ENCODE assay signal across 8 mouse cellular contexts in the genomic region with DNA sequence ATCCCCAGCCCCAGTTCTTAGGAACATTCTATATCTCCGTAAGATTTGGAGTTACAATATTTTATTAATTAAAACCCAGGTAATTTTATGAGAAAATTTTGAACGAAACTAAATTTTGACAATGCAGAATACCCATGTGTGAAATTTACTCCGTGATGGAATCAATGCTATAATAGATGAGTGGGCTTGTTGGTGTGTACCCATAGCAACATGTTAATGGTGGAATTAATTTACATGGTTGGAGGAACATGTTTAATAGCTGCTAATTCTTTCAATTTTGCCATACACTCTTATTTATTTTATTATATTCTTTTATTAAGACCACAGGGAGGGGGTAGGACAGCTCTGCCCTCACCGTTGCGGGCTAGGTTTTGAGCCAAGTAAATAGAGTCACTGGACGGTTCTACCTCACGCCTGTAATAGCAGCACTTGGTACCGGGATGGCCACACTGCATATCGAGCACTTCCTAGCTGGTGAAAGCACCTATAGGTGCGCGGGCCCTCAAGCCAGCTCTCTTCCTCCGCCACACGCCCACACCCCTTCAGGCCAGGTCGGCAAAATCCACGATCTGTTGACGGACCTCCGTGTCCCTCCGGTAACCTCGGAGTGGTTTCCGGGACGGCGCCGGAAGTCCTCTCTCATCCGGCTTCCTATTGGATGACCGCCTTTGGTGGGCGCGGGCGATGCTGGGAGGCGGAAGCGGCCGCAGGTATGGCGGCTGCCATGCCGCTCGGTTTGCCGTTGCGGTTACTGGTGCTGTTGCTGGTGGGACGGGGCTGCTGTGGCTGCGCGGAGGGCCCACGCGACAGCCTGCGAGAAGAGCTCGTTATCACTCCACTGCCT. TPM values are rescaled to one million over a fixed set of nuclear protein-coding genes. Genes with fewer than 3 reads are reported as not detected.
A peak's percentile ranks its signal among the peaks of the same experiment; 100 is the strongest.
DNase-seq lines count a peak whose midpoint lies in the region; ATAC-seq lines count a peak whose summit lies in the region.

Gene Pigt (plus strand): TSS at position 674 of the 844 bp plus-strand sequence.

- H3K9ac ChIP-seq in heart, embryonic 14.5 days (ENCODE audit: low read length), result peak within 1 kb of the TSS; percentile 80
- H3K9ac ChIP-seq in liver, embryonic 13.5 days, result peak within 1 kb of the TSS; percentile 80
- H3K9ac ChIP-seq in stomach, embryonic 14.5 days (replicated peaks; ENCODE audit: low read depth, low read length), result peak within 1 kb of the TSS; percentile 52

- peak within 1 kb of the TSS; percentile 86 for H3K27ac ChIP-seq in forebrain, embryonic 10.5 days
- H3K27ac ChIP-seq in heart, embryonic 14.5 days (replicated peaks in 1 of 2; ENCODE audit: control insufficient read depth in 1 of 2, insufficient read depth in 1 of 2, low read depth in 2 of 2, low read length in 2 of 2), result peak within 1 kb of the TSS; percentile 59 to 63; a peak in 2 of 4 replicates
- H3K27ac ChIP-seq in liver, embryonic 13.5 days, result no peak within 1 kb of the TSS; the same call in 1 of the 2 replicates
- no peak within 1 kb of the TSS for H3K27ac ChIP-seq in stomach, embryonic 14.5 days (ENCODE audit: low read length)

- peaks cover 28% of the 10 kb centered on the region for H3K36me3 ChIP-seq in forebrain, embryonic 10.5 days (replicated peaks)
- H3K36me3 ChIP-seq in heart, embryonic 14.5 days (ENCODE audit: control insufficient read depth, insufficient read depth, low read length), result peaks cover 26% of the 10 kb centered on the region
- peaks cover 26% of the 10 kb centered on the region for H3K36me3 ChIP-seq in liver, embryonic 13.5 days
- H3K36me3 ChIP-seq in stomach, embryonic 14.5 days (ENCODE audit: control insufficient read depth, insufficient read depth, low read length), result peaks cover 17% of the 10 kb centered on the region

- no peaks in the 10 kb centered on the region for H3K9me3 ChIP-seq in forebrain, embryonic 10.5 days
- no peaks in the 10 kb centered on the region for H3K9me3 ChIP-seq in heart, embryonic 14.5 days (ENCODE audit: control insufficient read depth, low read length)
- no peaks in the 10 kb centered on the region for H3K9me3 ChIP-seq in liver, embryonic 13.5 days (replicated peaks)
- H3K9me3 ChIP-seq in stomach, embryonic 14.5 days (ENCODE audit: control insufficient read depth, low read depth, low read length), result no peaks in the 10 kb centered on the region

- 4% methylated on average over 43 of the region's 43 CpGs for WGBS in forebrain, embryonic 10.5 days
- 4% methylated on average over 43 of the region's 43 CpGs for WGBS in heart, embryonic 14.5 days
- WGBS in liver, embryonic 13.5 days (ENCODE audit: insufficient replicate concordance), result 4% methylated on average over 43 of the region's 43 CpGs
- WGBS in stomach, embryonic 14.5 days, result 4% methylated on average over 43 of the region's 43 CpGs

- H3K4me2 ChIP-seq in heart, embryonic 14.5 days (ENCODE audit: low read length), result peak within 1 kb of the TSS; percentile 96
- peak within 1 kb of the TSS; percentile 93 for H3K4me2 ChIP-seq in liver, embryonic 13.5 days
- H3K4me2 ChIP-seq in stomach, embryonic 14.5 days (replicated peaks; ENCODE audit: low read depth, low read length), result peak within 1 kb of the TSS; percentile 99

- peak; percentile 76 to 78 for DNase-seq in CD8-positive naive resting alpha-beta T cell, adult 2 months (ENCODE audit: low read depth in 2 of 2, low spot score in 2 of 2)
- DNase-seq in c-Kit-negative CD71-positive TER-119-positive erythroid progenitor cells, embryonic 14.5 days (ENCODE audit: low read depth, low spot score), result peak; percentile 68
- peak; percentile 88 for DNase-seq in forebrain, embryonic 10.5 days (ENCODE audit: extremely low spot score, low spot score)
- peak; percentile 90 for DNase-seq in kidney, postnatal 14 days
- peak; percentile 78 for DNase-seq in liver, embryonic 13.5 days
- DNase-seq in natural killer cell, adult 2 months (ENCODE audit: low spot score in 2 of 2), result peak; percentile 81

- ATAC-seq in heart, embryonic 14.5 days (ENCODE audit: insufficient number of reproducible peaks, insufficient read depth, low FRiP score, low read depth), result peak; percentile 83
- peak; percentile 95 for ATAC-seq in liver, embryonic 13.5 days (ENCODE audit: low read depth)
- peak; percentile 88 for ATAC-seq in stomach, embryonic 14.5 days (ENCODE audit: insufficient number of reproducible peaks, insufficient read depth, low FRiP score, low read depth)

- H3K27me3 ChIP-seq in forebrain, embryonic 10.5 days (ENCODE audit: poor library complexity, severe bottlenecking), result no peaks in the 10 kb centered on the region
- no peaks in the 10 kb centered on the region for H3K27me3 ChIP-seq in heart, embryonic 14.5 days (ENCODE audit: control insufficient read depth, insufficient read depth, low read length)
- no peaks in the 10 kb centered on the region for H3K27me3 ChIP-seq in liver, embryonic 13.5 days
- no peaks in the 10 kb centered on the region for H3K27me3 ChIP-seq in stomach, embryonic 14.5 days (ENCODE audit: control insufficient read depth, insufficient read depth, low read length)

- H3K4me3 ChIP-seq in forebrain, embryonic 10.5 days, result peak within 1 kb of the TSS; percentile 77
- peak within 1 kb of the TSS; percentile 82 to 83 for H3K4me3 ChIP-seq in heart, embryonic 14.5 days (ENCODE audit: control insufficient read depth in 1 of 2, insufficient read depth in 1 of 2, low read depth in 1 of 2, low read length in 2 of 2)
- H3K4me3 ChIP-seq in liver, embryonic 13.5 days (replicated peaks), result peak within 1 kb of the TSS; percentile 89
- H3K4me3 ChIP-seq in stomach, embryonic 14.5 days (ENCODE audit: low read depth, low read length), result peak within 1 kb of the TSS; percentile 89

- H3K4me1 ChIP-seq in forebrain, embryonic 10.5 days, result peaks cover 20% of the 10 kb centered on the region
- H3K4me1 ChIP-seq in heart, embryonic 14.5 days (ENCODE audit: control insufficient read depth in 2 of 2, insufficient read depth in 2 of 2, low read length in 2 of 2), result peaks cover 0 to 7% of the 10 kb centered on the region in 2 experiments; a peak in 3 of 4 replicates
- peaks cover 23% of the 10 kb centered on the region for H3K4me1 ChIP-seq in liver, embryonic 13.5 days (replicated peaks)
- H3K4me1 ChIP-seq in stomach, embryonic 14.5 days (ENCODE audit: control insufficient read depth, insufficient read depth, low read length), result peaks cover 8% of the 10 kb centered on the region; the same call in 1 of the 2 replicates

RNA-seq across cellular contexts. Expression of gene Pigt, which starts in this region (rescaled TPM):
- 38.5 and 42.0 TPM in 2 replicates for polyA plus RNA-seq in forebrain, embryonic 10.5 days (2016; fragmentation: Nextera tagmentation; extraction: Ambion mirVana)
- polyA plus RNA-seq in heart, embryonic 14.5 days (2014; fragmentation: Nextera tagmentation; extraction: Ambion mirVana), result 58.8 and 64.3 TPM in 2 replicates
- polyA plus RNA-seq in liver, embryonic 13.5 days (2015; fragmentation: Nextera tagmentation; extraction: Ambion mirVana), result 22.3 and 23.8 TPM in 2 replicates
- 83.0 and 86.0 TPM in 2 replicates for polyA plus RNA-seq in stomach, embryonic 14.5 days (2014; fragmentation: Nextera tagmentation; extraction: Ambion mirVana)

Comparison
In these comparisons a context has a peak if more than half of its experiments do, and no peak if none do; other contexts are left out.
1. H3K27ac ChIP-seq: peak in forebrain, embryonic 10.5 days (single experiment) and heart, embryonic 14.5 days (2 of 2); none in liver, embryonic 13.5 days (single experiment) and stomach, embryonic 14.5 days (single experiment).
2. Peak in every context shown above with its lines, with median percentiles within 50 percentile points of each other: DNase-seq, H3K4me3 ChIP-seq, ATAC-seq, H3K4me2 ChIP-seq and H3K9ac ChIP-seq.